Mouse (Mus musculus): Measurements from ENCODE around the gene Defb11. TPM values are rescaled to one million over a fixed set of nuclear protein-coding genes. Genes with fewer than 3 reads are reported as not detected.
"Not testable (repeated sequence)": the region's sequence is repeated elsewhere in the genome, so short reads cannot be mapped to it uniquely, and the experiment has no call there.

Defb11 gene
- not detected in 2 replicates for polyA plus RNA-seq (2016; fragmentation: Nextera tagmentation; extraction: Ambion mirVana)

GRCm38 (mm10) chr8:21906290-21906689, at the start of gene Defb11:
Gene Defb11 (minus strand): TSS chr8:21906412.
- not testable (repeated sequence) for H3K4me2 ChIP-seq (replicated peaks); H3K4me1 ChIP-seq; H3K4me3 ChIP-seq; H3K27ac ChIP-seq; H3K9ac ChIP-seq; H3K36me3 ChIP-seq; H3K27me3 ChIP-seq; H3K9me3 ChIP-seq; ATAC-seq (ENCODE audit: insufficient number of reproducible peaks, insufficient read depth, low FRiP score, low TSS enrichment)

DNA sequence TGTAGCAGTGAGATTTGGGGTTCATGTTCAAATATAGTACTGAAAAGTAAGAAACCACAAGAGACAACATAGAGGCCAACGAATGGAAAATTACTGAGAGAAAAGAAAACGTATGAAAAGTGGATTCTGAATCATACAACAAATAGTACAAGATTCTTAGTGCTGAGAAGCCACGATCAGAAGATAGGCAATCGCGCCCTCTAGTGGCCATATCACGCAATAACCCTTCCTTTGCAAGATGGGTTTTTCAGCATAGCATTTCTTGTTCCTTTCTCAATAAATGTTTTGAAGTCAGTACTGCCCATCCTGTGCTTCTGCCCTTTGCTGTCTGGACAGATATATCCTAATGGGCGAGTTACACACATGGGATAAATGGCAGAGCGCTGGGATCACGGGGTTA, 49.1 kb upstream of the Defb11 start:
- Histone ChIP-seq H3K9me3 (no peaks in the 10 kb centered on the region), H3K4me2 (replicated peaks) (no peak overlapping the region), H3K9ac (no peak overlapping the region), H3K4me1 (no peaks in the 10 kb centered on the region), H3K4me3 (no peak overlapping the region), H3K36me3 (no peaks in the 10 kb centered on the region), H3K27ac (no peak overlapping the region), H3K27me3 (no peaks in the 10 kb centered on the region)
- 5% methylated on average over 9 of the region's 9 CpGs for WGBS
- ATAC-seq (ENCODE audit: insufficient number of reproducible peaks, insufficient read depth, low FRiP score, low TSS enrichment) = no peak

GRCm38 (mm10) chr8:21947311-21948017, 41.3 kb upstream of the Defb11 start:
- no peak for ATAC-seq (ENCODE audit: insufficient number of reproducible peaks, insufficient read depth, low FRiP score, low TSS enrichment)
- no peak overlapping the region for H3K27ac ChIP-seq

DNA sequence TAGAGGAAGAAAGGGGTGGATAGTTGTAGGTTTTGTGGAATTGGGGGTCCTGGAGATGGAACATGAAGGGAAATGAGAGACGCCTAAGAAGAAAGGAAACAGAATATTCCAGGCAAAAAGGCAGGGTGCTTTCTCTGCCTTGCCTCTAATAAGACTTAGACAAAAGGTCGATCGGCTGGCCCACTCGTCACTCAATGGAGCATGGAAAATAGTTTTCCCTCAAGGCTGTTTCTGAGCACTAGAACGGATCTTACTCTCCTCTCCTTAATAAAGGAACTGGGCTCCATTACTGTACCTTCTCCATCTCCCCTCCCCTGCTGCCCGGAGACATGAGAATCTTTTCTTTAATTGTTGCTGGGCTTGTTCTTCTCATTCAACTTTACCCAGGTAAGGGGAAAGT, 40.2 kb upstream of the Defb11 start, which contains the start of gene Defb13:
Gene Defb13 (plus strand): TSS at position 301 of the 400 bp plus-strand sequence.
- Histone ChIP-seq H3K9me3 (no peaks in the 10 kb centered on the region), H3K4me1 (no peaks in the 10 kb centered on the region), H3K27ac (no peak within 1 kb of the TSS), H3K4me3 (no peak within 1 kb of the TSS), H3K9ac (no peak within 1 kb of the TSS), H3K27me3 (no peaks in the 10 kb centered on the region), H3K36me3 (no peaks in the 10 kb centered on the region), H3K4me2 (replicated peaks) (no peak within 1 kb of the TSS)
- ATAC-seq (ENCODE audit: insufficient number of reproducible peaks, insufficient read depth, low FRiP score, low TSS enrichment) = no peak
- 69% methylated on average over 6 of the region's 6 CpGs for WGBS

More at GRCm38 (mm10) chr8:21947311-21948017, 41.3 kb upstream of the Defb11 start:
- WGBS = 69% methylated on average over 9 of the region's 9 CpGs
- Histone ChIP-seq H3K27me3 (no peaks in the 10 kb centered on the region), H3K4me1 (no peaks in the 10 kb centered on the region), H3K4me2 (replicated peaks) (no peak overlapping the region), H3K36me3 (no peaks in the 10 kb centered on the region), H3K9me3 (no peaks in the 10 kb centered on the region), H3K9ac (no peak overlapping the region), H3K4me3 (no peak overlapping the region)

- not testable (repeated sequence) for H3K4me1 ChIP-seq; H3K36me3 ChIP-seq; H3K27ac ChIP-seq; H3K9ac ChIP-seq; H3K27me3 ChIP-seq; H3K9me3 ChIP-seq; H3K4me3 ChIP-seq; ATAC-seq (ENCODE audit: insufficient number of reproducible peaks, insufficient read depth, low FRiP score, low TSS enrichment); H3K4me2 ChIP-seq (replicated peaks)
- 83% methylated on average over 4 of the region's 4 CpGs for WGBS
Observed at GRCm38 (mm10) chr8:21938052-21938451, 31.8 kb upstream of the Defb11 start, which contains the start of gene Defb35. Gene Defb35 (plus strand): TSS chr8:21938352.

GRCm38 (mm10) chr8:21932610-21933009, 26.4 kb upstream of the Defb11 start, which contains the start of gene Defb15:
Gene Defb15 (minus strand): TSS chr8:21932710.
- Histone ChIP-seq H3K4me3 (no peak within 1 kb of the TSS), H3K27ac (no peak within 1 kb of the TSS), H3K9ac (no peak within 1 kb of the TSS), H3K36me3 (no peaks in the 10 kb centered on the region), H3K4me2 (replicated peaks) (no peak within 1 kb of the TSS), H3K9me3 (no peaks in the 10 kb centered on the region), H3K27me3 (no peaks in the 10 kb centered on the region), H3K4me1 (no peaks in the 10 kb centered on the region)
- 93% methylated on average over 6 of the region's 6 CpGs for WGBS
- ATAC-seq (ENCODE audit: insufficient number of reproducible peaks, insufficient read depth, low FRiP score, low TSS enrichment) = no peak

DNA sequence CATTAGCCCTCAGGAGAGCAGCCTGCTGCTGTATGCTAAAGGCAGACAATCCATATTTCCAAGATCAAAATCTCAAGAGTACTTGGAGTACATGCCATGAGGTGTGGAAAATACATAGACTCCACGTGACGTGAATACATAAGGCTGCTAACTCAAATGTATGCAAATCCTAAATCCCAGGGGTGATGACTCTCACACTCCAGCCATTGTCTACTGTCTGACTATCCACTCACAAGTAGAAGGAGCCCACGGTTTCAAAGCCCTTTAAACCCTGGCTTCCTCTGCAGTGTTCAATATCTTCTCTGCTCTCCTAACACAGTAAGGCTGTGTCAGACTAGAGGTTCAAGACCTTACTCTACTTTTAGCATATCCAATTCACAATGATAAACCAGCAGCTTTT, 24.5 kb upstream of the Defb11 start:
- ATAC-seq (ENCODE audit: insufficient number of reproducible peaks, insufficient read depth, low FRiP score, low TSS enrichment); H3K9ac ChIP-seq; H3K4me3 ChIP-seq; H3K9me3 ChIP-seq; H3K4me1 ChIP-seq; H3K27ac ChIP-seq; H3K27me3 ChIP-seq; H3K4me2 ChIP-seq (replicated peaks); H3K36me3 ChIP-seq: not testable (repeated sequence)
- WGBS = 80% methylated on average over 3 of the region's 3 CpGs

GRCm38 (mm10) chr8:21915625-21916024, 9.4 kb upstream of the Defb11 start:
- no peaks in the 10 kb centered on the region for H3K4me1 ChIP-seq
- H3K27me3 ChIP-seq = no peaks in the 10 kb centered on the region
- no peak overlapping the region for H3K4me2 ChIP-seq (replicated peaks)
- ATAC-seq (ENCODE audit: insufficient number of reproducible peaks, insufficient read depth, low FRiP score, low TSS enrichment) = no peak
- no peak overlapping the region for H3K9ac ChIP-seq
- no peaks in the 10 kb centered on the region for H3K9me3 ChIP-seq
- no peaks in the 10 kb centered on the region for H3K36me3 ChIP-seq
- H3K4me3 ChIP-seq = no peak overlapping the region
- 88% methylated on average over 3 of the region's 3 CpGs for WGBS
- H3K27ac ChIP-seq = no peak overlapping the region

DNA sequence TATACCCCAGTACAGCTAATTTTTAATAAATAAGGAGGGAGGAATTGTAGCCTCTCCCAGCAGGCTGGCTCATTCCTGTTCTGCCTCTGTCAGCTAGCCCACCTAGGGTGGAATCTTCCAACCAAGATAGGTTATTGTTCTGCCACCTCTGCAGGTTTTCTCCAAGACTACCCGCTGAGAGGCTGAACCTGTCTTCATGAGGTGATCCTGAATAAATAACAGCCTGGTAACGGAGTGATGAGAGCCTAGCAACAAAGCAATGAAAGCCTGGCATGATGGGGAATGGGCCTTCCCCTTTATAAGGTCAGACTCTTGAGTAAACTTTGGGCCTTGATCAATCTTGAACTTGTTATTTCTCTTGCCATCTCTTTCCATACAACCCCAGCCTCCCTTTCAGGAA, 6.3 kb upstream of the Defb11 start:
- Histone ChIP-seq H3K27me3 (no peaks in the 10 kb centered on the region), H3K4me3 (no peak overlapping the region), H3K9me3 (no peaks in the 10 kb centered on the region), H3K9ac (no peak overlapping the region), H3K27ac (no peak overlapping the region), H3K4me1 (no peaks in the 10 kb centered on the region), H3K36me3 (no peaks in the 10 kb centered on the region), H3K4me2 (replicated peaks) (no peak overlapping the region)
- no peak for ATAC-seq (ENCODE audit: insufficient number of reproducible peaks, insufficient read depth, low FRiP score, low TSS enrichment)
- WGBS = 15% methylated on average over 2 of the region's 2 CpGs

GRCm38 (mm10) chr8:21911931-21912330, 5.7 kb upstream of the Defb11 start:
- WGBS = 2% methylated on average over 1 of the region's 1 CpGs
- H3K9ac ChIP-seq = no peak overlapping the region
- no peak for ATAC-seq (ENCODE audit: insufficient number of reproducible peaks, insufficient read depth, low FRiP score, low TSS enrichment)
- H3K4me2 ChIP-seq (replicated peaks) = no peak overlapping the region
- H3K36me3 ChIP-seq = no peaks in the 10 kb centered on the region
- no peaks in the 10 kb centered on the region for H3K27me3 ChIP-seq
- no peak overlapping the region for H3K4me3 ChIP-seq
- H3K4me1 ChIP-seq = no peaks in the 10 kb centered on the region
- no peaks in the 10 kb centered on the region for H3K9me3 ChIP-seq
- H3K27ac ChIP-seq = no peak overlapping the region

- not testable (repeated sequence) for H3K27ac ChIP-seq; H3K4me3 ChIP-seq; H3K9me3 ChIP-seq; ATAC-seq (ENCODE audit: insufficient number of reproducible peaks, insufficient read depth, low FRiP score, low TSS enrichment); H3K4me2 ChIP-seq (replicated peaks); H3K36me3 ChIP-seq; H3K4me1 ChIP-seq; H3K27me3 ChIP-seq; H3K9ac ChIP-seq
Observed at GRCm38 (mm10) chr8:21885321-21885720, 20.9 kb downstream of the Defb11 start, which contains the start of gene Defb9. Gene Defb9 (minus strand): TSS chr8:21885421.

GRCm38 (mm10) chr8:21858586-21858985, 47.6 kb downstream of the Defb11 start, which contains the start of gene Defb10:
Gene Defb10 (plus strand): TSS chr8:21858901.
- not testable (repeated sequence) for H3K4me2 ChIP-seq (replicated peaks); H3K9me3 ChIP-seq; H3K4me1 ChIP-seq; H3K27me3 ChIP-seq; H3K27ac ChIP-seq; H3K36me3 ChIP-seq; H3K4me3 ChIP-seq; H3K9ac ChIP-seq
- WGBS = 30% methylated on average over 1 of the region's 1 CpGs
- ATAC-seq (ENCODE audit: insufficient number of reproducible peaks, insufficient read depth, low FRiP score, low TSS enrichment) = peak; percentile 60; the same call in 1 of the 2 replicates
